Mouse (Mus musculus) lung, embryonic 14.5 days (tissue): Measurements from ENCODE around the gene Foxp1. TPM values are rescaled to one million over a fixed set of nuclear protein-coding genes. Genes with fewer than 3 reads are reported as not detected.

ENCODE experiments used
- ATAC-seq: fragments of 200-750 bp; cut with Nextera tagmentation; 2 replicates; pipeline ENCODE4 v1.8.0; 2017; ENCODE audit warnings: mild to moderate bottlenecking, moderate TSS enrichment, moderate library complexity; ENCODE audit not compliant: insufficient read depth
- DNase-seq: peaks from one replicate; pipeline ENCODE4 v3.0.0-alpha.2; 2015
- H3K27ac ChIP-seq: fragments of 300-500 bp; sonication (generic); 2 replicates; pipeline ENCODE4 v1.5.1; 2014; ENCODE audit warnings: low read depth, mild to moderate bottlenecking, moderate library complexity
- H3K27me3 ChIP-seq: fragments of 300-500 bp; sonication (generic); 2 replicates; pipeline ENCODE4 v1.6.1; 2014; ENCODE audit warnings: low read length, control low read depth; ENCODE audit not compliant: insufficient read depth
- H3K36me3 ChIP-seq: fragments of 300-500 bp; sonication (generic); 2 replicates; pipeline ENCODE4 v1.6.1; 2014; ENCODE audit warnings: control low read depth; ENCODE audit not compliant: insufficient read depth
- H3K4me1 ChIP-seq: fragments of 300-500 bp; sonication (generic); 2 replicates; pipeline ENCODE4 v1.6.1; 2014; ENCODE audit warnings: antibody characterized with exemption, control low read depth; ENCODE audit not compliant: insufficient read depth
- H3K4me2 ChIP-seq: fragments of 300-500 bp; sonication (generic); 2 replicates; pipeline ENCODE4 v1.6.1; 2014; ENCODE audit warnings: mild to moderate bottlenecking
- H3K4me3 ChIP-seq: fragments of 300-500 bp; sonication (generic); 2 replicates; pipeline ENCODE4 v1.5.1; 2014; ENCODE audit warnings: low read depth, low read length
- H3K9ac ChIP-seq: fragments of 300-500 bp; sonication (generic); 2 replicates; pipeline ENCODE4 v1.6.1; 2014
- H3K9me3 ChIP-seq: fragments of 300-500 bp; sonication (generic); 2 replicates; pipeline ENCODE4 v1.6.1; 2016; ENCODE audit warnings: low read depth, low read length, control low read depth
- CTCF ChIP-seq: IDR thresholded peaks from 2 replicates; pipeline ENCODE4 v1.5.1; 2016; ENCODE audit warnings: antibody characterized with exemption, low read depth
- WGBS: fragments of 180-500 bp; shearing (Covaris S2); extraction: QIAGEN DNeasy Blood & Tissue Kit; methylation state at CpG from one replicate; pipeline ENCODE4 v1.1.7; 2014; 5-methylcytosine and 5-hydroxymethylcytosine counted together
- polyA plus RNA-seq: library from polyadenylated mRNA; unstranded; fragments of >200 nt; fragmentation: Nextera tagmentation; extraction: Ambion mirVana; gene quantifications from 2 replicates; pipeline ENCODE4 v1.2.1, GENCODE M21; 2014

The Foxp1 gene
- polyA plus RNA-seq, 1 experiment from 2014 or later, result 111 TPM

GRCm38 (mm10) chr6:99506816-99507215 is 15.7 kb downstream of the Foxp1 start:
- WGBS, result 70% methylated on average over 6 of the region's 6 CpGs

GRCm38 (mm10) chr6:99503741-99504140 is 18.8 kb downstream of the Foxp1 start:
- H3K4me3 ChIP-seq, result no peak overlapping the region
- H3K4me2 ChIP-seq, result no peak overlapping the region
- H3K9me3 ChIP-seq, result no peaks in the 10 kb centered on the region
- DNase-seq (no peak), ATAC-seq (no peak)
- peaks cover 3% of the 10 kb centered on the region; the same call in 1 of the 2 replicates for H3K36me3 ChIP-seq
- WGBS, result 88% methylated on average over 1 of the region's 1 CpGs
- H3K27me3 ChIP-seq, result no peaks in the 10 kb centered on the region
- H3K4me1 ChIP-seq, result no peaks in the 10 kb centered on the region
- H3K9ac ChIP-seq, result no peak overlapping the region
- no peak overlapping the region for H3K27ac ChIP-seq
- no peak for TF ChIP-seq CTCF

More at GRCm38 (mm10) chr6:99506816-99507215, 15.7 kb downstream of the Foxp1 start:
- Histone ChIP-seq H3K4me2 (no peak overlapping the region), H3K4me3 (no peak overlapping the region), H3K36me3 (peaks cover 3% of the 10 kb centered on the region; the same call in 1 of the 2 replicates), H3K27me3 (no peaks in the 10 kb centered on the region), H3K27ac (no peak overlapping the region), H3K9me3 (no peaks in the 10 kb centered on the region), H3K4me1 (peaks cover 3% of the 10 kb centered on the region; the same call in 1 of the 2 replicates), H3K9ac (no peak overlapping the region)
- DNase-seq, result no peak
- TF ChIP-seq CTCF, result no peak
- no peak for ATAC-seq

DNA sequence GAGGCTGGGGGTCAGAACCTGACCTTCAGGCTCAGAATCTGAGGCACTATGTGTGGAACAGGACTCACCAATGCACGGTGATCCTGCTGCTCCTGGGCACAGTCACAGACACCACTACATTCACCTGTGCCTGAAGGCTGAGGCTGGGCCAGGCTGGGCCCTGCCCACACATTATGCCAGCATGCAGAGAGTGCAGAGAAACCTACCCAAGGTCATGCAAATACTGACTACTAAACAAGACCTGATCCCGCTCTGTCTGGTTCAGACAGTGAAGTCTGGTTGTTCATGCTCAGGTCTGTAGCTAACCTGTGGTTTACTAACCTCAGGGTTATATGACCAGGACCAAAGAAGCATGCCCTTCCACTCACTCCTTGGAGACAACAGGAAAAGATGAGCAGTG is 19.8 kb downstream of the Foxp1 start:
- TF ChIP-seq CTCF, result no peak
- peaks cover 3% of the 10 kb centered on the region; the same call in 1 of the 2 replicates for H3K36me3 ChIP-seq
- no peak for ATAC-seq

GRCm38 (mm10) chr6:99502314-99502713 is 20.2 kb downstream of the Foxp1 start:
- DNase-seq (no peak), ATAC-seq (no peak; the same call in 1 of the 2 replicates)
- no peak overlapping the region for H3K27ac ChIP-seq
- 86% methylated on average over 6 of the region's 6 CpGs for WGBS
- no peaks in the 10 kb centered on the region for H3K4me1 ChIP-seq
- H3K9ac ChIP-seq, result no peak overlapping the region
- no peak for TF ChIP-seq CTCF
- no peak overlapping the region for H3K4me2 ChIP-seq
- no peak overlapping the region for H3K4me3 ChIP-seq
- H3K27me3 ChIP-seq, result no peaks in the 10 kb centered on the region
- H3K9me3 ChIP-seq, result no peaks in the 10 kb centered on the region
- H3K36me3 ChIP-seq, result peaks cover 3% of the 10 kb centered on the region; the same call in 1 of the 2 replicates

More for the DNA sequence above, 19.8 kb downstream of the Foxp1 start:
- no peak overlapping the region for H3K4me3 ChIP-seq
- H3K9me3 ChIP-seq, result no peaks in the 10 kb centered on the region
- no peaks in the 10 kb centered on the region for H3K4me1 ChIP-seq
- H3K9ac ChIP-seq, result no peak overlapping the region
- H3K27ac ChIP-seq, result no peak overlapping the region
- H3K4me2 ChIP-seq, result no peak overlapping the region
- no peak for DNase-seq
- whole genome bisulfite sequencing, result 81% methylated on average over 2 of the region's 2 CpGs
- no peaks in the 10 kb centered on the region for H3K27me3 ChIP-seq

DNA sequence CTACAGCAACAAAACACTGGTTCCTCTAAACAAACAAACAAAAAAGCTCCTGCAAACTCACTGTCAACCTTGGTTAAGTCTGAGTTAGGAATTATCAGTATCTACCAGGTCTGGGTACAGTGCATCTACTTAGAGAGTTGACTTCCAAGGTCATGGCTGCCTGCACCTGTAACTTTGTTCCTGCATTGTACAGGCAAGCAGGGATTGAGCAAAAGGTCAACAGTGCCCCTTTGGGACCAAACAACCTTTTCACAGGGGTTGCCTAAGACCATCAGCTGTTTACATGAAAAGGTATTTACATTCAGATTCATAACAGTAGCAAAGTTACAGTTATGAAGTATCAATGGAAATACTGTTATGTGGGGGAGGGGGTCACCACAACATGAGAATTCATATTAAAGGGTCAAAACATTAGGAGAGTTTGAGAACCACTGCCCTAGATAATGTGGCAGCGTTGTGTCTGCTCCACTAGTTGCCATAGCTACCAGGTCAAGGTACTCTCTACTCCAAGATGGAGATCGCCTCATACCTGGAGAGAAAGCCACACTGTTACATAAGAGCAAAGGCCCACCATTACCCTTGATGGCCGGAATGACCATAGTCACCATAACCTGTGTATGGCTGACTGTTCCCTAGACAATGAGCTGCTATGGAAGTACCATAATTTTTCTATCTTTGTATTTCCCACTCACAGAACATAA is 21.8 kb downstream of the Foxp1 start:
- Histone ChIP-seq H3K27ac (no peak overlapping the region), H3K4me2 (no peak overlapping the region), H3K9ac (no peak overlapping the region), H3K36me3 (peaks cover 3% of the 10 kb centered on the region; the same call in 1 of the 2 replicates), H3K4me1 (peaks cover 10% of the 10 kb centered on the region), H3K4me3 (no peak overlapping the region), H3K27me3 (no peaks in the 10 kb centered on the region), H3K9me3 (no peaks in the 10 kb centered on the region)
- WGBS, result 94% methylated on average over 3 of the region's 3 CpGs
- ATAC-seq (no peak), DNase-seq (no peak)
- TF ChIP-seq CTCF, result no peak

DNA sequence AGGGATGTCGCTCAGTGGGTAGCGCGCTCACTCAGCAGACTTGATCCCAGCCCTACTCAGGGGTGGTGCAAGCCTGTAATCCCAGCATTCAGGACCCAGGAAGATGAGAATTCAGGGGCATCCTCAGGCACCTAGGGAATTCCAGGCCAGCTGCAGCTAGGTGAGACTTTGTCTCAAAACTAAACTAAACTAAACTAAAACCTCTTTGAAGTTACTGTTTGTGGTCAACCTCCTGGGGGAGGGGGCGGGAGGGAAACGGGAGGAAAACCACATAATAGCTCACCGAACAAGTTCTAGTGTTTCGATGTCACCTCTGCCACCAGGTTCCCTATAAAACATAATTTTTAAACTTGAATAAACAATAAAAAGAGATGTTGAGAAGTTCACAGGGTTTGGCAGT is 24.4 kb downstream of the Foxp1 start:
- no peak for ATAC-seq
- no peak overlapping the region for H3K27ac ChIP-seq
- H3K27me3 ChIP-seq, result no peaks in the 10 kb centered on the region
- no peak overlapping the region for H3K9ac ChIP-seq
- H3K36me3 ChIP-seq, result no peaks in the 10 kb centered on the region
- H3K4me3 ChIP-seq, result no peak overlapping the region
- TF ChIP-seq CTCF, result no peak
- peaks cover 11% of the 10 kb centered on the region for H3K4me1 ChIP-seq
- no peaks in the 10 kb centered on the region for H3K9me3 ChIP-seq
- 73% methylated on average over 7 of the region's 7 CpGs for WGBS
- no peak overlapping the region for H3K4me2 ChIP-seq
- DNase-seq, result no peak

DNA sequence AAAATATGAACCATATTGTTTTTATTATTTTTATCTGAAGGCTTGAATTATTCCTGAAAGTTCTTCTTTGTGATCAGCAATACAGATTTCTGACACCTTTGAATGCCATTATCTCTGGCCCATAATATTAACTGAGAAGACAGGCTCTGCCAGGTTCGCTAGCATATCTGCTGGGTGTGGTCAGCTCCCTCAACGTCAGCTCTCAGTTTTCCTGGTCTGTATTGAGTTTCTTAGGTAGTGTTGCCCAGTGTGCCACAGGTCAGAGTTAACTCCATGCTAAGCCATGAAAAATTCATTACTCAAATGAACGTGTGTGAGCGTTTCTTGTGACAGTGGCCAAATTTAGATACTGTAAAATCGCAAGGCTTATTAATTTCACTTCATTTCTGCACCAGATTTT is 26.4 kb downstream of the Foxp1 start:
- ATAC-seq, result no peak
- 54% methylated on average over 5 of the region's 5 CpGs for WGBS
- H3K4me3 ChIP-seq, result no peak overlapping the region
- peaks cover 16% of the 10 kb centered on the region for H3K4me1 ChIP-seq
- H3K27ac ChIP-seq, result no peak overlapping the region
- H3K4me2 ChIP-seq, result no peak overlapping the region
- TF ChIP-seq CTCF, result no peak
- H3K9me3 ChIP-seq, result no peaks in the 10 kb centered on the region
- no peaks in the 10 kb centered on the region for H3K27me3 ChIP-seq
- no peaks in the 10 kb centered on the region for H3K36me3 ChIP-seq
- DNase-seq, result no peak
- no peak overlapping the region for H3K9ac ChIP-seq
